Mouse (Mus musculus): ENCODE measurements at regions not wholly inside any gene's neighbourhood (a gene's known extent, or its start where the extent isn't known, plus 50 kb on each side); places are given as distances from the start of the nearest gene placed in this dataset.

DNA sequence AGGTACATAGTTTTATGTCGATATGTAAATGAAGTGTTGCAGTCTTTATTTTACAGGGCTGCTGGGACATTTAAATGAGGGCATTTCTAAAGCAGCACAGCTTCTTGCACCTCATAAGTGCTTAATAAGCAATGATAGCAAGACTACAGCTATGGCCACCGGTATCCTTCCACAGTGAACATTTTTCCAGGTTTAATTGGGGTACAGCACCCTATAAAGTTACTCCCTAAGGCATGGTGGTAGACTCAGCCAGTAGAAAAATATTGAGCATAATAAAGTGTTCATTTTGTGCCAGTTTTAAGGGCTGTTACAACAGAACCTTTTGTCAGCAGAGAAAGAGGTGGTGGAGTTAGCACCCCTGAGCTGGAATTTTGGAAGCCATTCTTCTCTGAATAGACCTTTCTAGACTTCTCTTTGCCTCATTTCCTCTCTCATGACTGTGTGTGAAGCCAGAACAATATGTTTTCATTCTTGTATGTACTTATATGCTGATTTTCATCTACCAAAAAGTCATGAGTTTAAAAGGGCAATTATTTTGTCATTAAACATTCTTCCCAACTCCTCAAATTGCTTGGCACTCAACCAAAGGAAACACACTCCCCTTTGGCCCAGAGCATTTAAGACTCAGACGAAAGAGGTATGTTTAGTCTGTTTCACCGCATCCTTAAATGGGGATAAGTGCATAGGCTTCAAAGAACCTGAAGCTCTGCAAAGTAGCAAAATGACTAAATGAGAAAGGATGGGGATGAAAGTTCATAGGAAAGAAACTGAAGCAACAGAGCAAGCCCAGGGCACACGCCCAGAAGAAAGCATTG is 189.3 kb upstream of the Tle1 start:
- TF ChIP-seq CTCF (IDR thresholded peaks at IDR 0.05; ENCODE audit: low read depth, low read length), result no peak
- no peak for TF ChIP-seq POLR2A (IDR thresholded peaks at IDR 0.05; ENCODE audit: extremely low read depth, insufficient read depth, low read length)
